Mouse (Mus musculus): ENCODE results near the gene Ankrd11.

Gene Ankrd11

DNA sequence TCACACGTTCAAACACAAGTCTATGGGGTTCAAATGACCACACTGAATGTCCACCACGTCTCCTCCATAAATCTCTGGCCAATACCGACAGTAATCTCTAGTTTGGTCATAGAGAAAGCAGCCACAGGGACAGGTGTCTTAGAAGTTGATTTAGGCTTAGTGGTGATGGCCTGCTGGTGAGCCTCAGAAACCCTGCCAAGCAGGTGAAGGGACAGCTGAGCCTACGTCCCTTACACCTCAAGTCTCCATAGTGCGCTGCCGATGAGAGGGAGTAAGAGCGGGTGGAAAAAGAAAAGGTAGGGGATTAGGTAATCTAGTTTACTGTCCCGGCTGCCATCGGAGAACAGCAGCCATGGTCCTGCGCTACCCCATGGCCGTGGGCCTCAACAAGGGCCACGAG, 205.9 kb downstream of the Ankrd11 start:
- no peak for DNase-seq

DNA sequence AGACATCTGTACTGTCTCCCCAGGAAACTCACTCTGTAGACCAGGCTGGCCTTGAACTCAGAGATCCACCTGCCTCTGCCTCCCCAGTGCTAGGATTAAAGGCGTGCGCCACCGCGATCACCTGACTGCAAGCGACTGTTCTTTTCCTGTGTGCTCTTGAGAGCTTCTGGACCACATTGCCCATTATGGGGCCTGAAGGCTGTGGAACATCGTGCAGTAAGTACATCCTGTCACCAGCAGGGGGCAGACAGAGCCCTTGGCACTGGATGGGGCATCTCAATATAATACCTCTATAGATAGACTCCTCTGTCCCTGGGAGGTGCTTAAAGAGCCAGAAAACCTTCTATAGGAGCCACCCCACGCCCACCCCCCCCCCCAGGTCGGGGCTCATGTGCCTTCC, 207.1 kb downstream of the Ankrd11 start:
- DNase-seq: peak; percentile 80

DNA sequence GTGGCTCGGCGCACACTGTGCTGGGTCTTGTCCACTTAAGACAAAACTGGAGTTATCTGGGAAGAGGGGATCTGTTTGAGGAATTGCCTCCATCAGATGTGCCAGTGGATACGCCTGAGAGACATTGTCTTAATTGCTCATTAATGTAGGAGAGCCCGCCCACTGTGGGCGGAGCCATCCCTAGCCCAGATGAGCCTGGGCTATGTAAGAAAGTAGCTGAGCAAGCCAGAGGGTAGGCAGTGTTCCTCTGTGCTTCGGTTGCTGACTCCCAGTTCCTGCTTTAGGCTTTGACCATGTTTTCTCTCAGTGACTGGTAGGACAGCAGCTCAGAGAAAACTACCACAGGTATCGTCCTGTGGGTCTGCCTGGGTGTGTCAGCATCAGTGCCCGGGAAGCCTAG, 207.7 kb downstream of the Ankrd11 start:
- DNase-seq: no peak
